Mouse (Mus musculus): ENCODE data around the gene Plekhm3.

Gene Plekhm3

DNA sequence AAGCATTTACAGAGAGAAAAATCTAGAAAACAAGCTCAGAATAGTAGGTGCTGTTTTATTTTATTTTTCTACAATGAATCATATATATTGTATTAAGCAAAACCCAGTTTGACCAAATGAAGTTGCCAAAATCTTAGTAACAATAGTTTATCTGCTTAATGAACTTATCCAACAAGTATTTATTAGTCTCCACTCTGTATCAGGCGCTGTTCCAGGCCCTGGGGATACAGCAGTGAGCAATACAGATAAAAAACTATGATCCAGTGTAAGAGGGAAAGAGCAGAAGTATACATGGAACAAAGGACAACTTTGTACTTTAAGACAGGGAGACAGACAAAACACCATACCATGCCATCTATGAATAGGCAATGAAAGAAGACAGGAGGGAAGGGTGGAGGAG lies 81.5 kb downstream of the Plekhm3 start:
- no peak for DNase-seq

DNA sequence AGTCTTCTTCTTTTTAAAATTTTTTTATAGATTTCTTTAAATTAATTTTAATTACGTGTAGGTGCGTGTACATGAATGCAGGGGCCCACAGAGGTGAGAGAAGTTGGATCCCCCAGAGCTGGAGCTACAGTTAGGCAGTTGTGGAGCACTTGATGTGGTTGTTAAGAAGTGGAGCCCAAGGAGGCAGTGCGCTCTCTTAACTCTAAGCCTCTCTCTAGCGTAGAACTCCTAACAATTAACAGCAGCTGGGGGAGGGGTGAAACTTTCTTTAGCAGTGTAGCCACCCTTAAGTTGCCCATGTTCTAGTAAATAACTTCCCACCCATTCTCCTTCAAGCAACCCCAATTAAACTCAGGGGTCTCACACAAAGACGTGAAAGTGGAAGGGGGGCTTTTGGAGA lies 84.7 kb downstream of the Plekhm3 start:
- no peak for DNase-seq

DNA sequence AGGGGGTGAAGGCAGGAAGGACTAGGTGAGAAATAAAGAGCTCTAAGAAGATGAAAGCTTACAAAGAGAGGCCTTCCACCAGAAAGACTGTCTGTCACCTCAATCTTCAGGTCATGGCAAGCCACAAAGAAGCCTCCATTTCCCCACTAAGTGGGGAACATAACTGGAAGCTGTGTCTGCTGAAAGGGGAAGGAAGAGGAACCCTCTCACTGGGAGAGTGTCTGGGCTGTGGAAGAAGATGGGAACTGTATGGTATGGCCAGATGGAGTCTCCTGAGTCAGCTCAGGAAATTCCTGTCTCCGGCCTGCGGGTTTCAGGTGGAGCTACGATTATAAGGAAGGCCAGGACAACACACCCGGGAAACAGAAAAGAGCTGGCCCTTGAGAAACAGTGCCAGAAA lies 88.9 kb downstream of the Plekhm3 start:
- DNase-seq: peak; percentile 9

DNA sequence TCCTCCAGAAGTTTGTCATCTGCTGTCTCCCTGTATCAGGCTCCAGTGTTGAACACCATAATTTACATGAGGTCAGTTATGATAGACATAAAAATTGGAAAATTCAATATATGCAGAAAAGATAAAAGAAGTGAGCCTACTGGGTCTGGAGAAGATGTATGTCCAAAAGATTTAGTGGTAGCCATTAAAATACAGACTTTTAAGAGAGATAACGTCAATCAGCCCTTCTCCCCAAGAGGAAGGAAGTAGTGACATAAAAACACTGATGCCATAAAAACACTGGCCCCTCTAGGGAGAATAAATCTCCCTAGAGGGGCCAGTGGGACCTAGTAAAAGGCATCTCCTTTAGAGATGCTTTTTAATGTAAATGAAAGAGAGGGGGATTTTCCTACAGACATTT lies 90.5 kb downstream of the Plekhm3 start:
- DNase-seq: no peak

DNA sequence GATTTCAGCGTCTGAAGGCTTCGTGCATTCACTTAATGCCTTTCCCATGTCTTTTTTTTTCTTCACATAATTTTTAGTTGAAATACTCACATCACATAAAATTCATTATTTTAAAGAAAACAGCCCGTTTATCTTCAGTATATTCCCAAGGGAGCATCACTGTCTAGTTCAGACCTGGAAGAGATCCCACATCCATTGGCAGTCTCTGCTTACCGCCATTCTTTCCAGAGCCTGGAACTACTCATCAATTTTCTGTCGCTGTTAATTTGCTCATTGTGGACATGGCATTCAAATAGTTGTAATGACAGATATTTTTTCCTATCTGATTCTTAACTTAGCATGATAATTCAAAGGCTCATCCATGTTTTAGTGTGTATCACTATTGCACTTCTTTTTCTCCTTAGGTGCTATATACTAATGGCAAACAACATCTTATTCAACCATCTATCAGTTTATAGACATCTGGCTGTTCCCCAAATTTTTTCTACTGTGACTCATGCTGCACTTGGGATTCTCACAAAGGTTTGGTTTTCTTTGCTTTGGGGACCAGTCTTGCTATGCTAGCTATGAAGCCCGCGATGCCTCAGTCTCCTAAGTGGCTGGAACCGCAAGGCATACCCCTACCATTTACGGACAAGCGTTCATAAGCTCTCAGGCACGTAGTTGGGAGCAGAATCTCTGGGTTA lies 96.2 kb downstream of the Plekhm3 start:
- no peak for DNase-seq

DNA sequence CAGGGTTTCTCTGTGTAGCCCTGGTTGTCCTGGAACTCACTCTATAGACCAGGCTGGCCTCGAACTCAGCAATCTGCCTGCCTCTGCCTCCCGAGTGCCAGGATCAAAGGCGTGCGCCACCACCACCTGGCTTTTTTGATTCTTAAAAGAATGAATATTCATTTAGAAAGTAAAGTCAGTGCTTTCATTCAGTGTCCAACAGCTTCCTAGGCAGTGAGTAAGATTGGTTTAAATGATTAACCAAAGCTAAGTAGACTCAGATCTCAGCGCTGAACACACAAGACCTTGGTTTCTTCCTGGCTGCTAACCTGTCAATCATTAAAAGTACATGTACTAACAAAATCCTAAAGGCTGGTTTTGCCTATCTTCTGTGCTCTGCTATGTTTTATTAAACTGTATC lies 96.8 kb downstream of the Plekhm3 start:
- no peak for DNase-seq

DNA sequence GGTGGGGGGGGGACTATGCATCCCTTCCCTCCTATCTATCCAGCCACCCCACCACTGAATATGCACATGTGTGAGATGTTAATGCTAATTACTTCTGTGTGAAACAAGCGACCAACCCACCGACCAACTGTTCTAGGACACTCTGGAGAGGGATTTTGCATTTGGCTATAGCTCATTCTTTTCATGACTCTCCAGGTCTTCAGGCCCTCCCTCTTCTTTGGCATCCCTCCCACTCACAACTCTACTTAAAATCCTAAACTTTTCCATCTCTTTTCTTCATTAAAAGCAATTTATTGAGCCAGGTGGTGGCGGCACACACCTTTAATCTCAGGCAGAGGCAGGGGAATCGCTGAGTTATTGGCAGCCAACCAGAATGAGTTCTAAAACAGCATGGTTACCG lies 101.8 kb downstream of the Plekhm3 start:
- no peak for DNase-seq

DNA sequence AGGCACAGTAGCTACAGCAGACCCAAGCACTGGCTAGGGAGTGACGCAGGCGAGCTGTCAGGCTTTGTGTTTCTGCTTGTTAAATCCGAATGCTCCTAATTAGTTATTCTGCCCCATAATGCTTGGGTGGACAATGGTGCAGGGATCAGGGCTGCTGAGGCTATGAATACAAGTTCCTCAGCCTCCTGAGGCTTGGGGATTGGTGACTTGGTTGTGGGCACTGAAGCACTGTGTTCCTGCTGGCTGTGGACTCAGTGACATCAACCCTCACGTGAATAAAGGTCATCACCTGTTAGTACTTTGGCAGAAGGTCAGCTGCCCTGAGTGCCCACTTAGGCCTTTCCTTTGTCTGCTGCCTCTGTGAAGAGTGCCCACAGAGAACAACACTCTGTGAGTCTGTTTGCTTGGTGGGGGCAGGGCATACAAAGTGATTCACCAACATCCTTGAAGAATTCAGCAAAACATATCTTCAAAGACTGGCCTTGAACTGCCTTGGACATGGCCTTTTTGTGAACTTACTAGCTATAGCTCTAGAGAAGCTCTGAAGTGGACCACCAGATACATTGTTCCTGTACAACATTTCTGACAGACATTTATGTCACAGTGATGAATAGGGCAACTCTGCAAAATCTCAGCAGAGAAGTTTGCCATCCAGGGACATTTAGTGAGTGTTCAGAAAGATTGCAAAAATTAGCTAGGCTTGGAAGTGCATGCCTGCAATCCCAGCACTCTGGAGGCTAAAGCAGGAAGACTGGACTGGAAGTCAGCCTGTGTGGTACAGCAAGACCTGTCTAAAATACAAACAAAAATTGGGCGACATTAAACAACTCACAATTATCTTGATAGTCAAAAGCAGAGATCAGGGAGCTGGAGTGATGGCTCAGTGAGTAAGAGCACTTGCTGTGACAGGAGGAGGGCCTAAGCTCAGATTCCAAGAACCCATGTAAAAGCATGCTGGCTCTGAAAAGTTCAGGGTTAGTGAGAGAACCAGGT lies 102.6 kb downstream of the Plekhm3 start:
- no peak for DNase-seq

DNA sequence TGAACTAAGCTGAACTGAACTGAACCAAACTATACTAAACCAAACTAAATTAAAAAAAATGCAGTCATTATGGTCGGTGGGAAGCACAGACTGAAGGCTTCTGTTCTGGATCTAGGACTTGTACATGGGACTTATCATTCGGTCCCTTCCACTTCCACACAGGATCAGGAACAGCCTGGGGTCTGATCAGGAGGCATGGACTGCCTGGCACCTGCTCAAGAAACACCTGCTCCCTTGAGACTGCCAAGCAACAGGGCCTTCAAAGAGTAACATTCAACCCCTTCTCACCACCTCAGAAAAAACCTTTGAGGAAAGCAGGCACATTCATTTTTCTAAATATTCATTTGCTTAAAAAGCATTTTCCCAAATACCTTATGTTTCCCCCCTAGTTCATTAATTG lies 103.4 kb downstream of the Plekhm3 start:
- DNase-seq: no peak

DNA sequence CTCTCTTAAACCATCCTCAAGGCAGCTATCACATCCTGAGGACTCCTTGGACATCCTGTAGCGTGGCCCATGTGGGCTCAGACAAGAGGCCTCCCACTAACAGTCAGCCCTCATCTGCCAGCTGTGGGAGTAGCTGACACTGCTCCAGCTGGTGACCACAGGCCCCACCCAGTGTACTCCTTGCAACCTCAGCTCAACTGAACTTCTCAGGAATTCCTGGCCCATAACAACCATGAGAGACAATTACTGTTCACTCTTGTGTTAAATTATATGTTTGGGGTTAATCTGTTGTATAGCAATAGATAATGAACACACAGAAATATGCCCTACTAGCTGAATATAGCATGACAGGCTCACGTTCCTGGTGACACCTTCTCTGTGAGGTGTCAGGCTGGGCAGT lies 104.4 kb downstream of the Plekhm3 start:
- no peak for DNase-seq

DNA sequence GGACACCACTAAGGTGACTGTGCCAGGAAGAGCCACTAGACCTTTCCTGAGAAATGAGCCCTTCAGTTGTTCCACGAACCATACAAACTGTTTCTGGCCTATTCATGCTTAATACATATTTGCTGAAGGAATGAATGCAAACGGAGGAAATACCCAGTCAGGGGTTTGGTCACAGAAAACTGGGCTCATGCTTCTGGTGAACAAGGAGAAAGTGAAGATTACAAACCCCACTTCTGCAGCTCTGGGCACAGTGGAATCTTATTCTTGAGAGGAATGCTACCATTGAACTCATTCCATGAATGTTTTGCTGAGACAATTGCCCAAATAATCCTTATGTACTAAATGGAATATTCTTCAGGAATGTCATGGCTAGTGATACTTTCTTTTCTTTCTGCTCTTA lies 106.3 kb downstream of the Plekhm3 start:
- no peak for DNase-seq

DNA sequence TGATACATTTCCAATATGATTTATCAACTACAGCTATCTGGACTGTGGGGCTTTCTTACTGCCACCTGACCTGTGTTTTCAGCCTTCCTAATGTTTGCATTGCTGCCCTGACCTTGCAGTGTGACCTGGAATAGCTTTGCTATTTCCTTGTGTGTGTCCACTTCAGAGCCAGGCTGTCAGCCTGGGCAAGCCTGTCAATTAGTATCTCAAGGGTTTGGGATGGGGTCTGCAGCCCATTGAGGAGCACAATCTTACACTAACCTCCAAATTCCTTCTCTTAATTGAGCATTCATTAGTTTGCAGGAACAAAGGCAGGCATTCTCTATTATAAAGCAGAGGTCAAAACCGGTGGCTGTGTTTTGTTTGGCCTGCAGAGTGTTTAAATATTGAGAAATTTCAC lies 107.6 kb downstream of the Plekhm3 start:
- no peak for DNase-seq

DNA sequence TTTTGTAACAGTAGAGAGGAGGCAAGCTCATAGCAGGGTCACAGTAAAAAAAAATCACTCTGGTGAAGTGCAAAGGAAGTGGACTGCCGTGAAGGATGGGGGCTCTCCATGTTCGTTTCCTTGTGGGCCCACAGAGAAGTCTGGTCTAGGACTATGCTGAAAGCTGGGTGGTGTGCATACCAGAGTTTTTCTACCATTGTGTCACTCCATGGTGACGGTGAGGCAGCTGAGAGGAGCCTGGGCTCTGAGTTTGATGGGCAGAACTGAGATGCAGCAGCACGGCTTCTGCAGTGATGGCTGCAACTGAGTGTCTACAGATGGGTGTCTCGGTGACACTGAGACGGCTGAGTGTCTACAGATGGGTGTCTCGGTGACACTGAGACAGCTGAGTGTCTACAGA lies 108.5 kb downstream of the Plekhm3 start:
- DNase-seq: no peak

DNA sequence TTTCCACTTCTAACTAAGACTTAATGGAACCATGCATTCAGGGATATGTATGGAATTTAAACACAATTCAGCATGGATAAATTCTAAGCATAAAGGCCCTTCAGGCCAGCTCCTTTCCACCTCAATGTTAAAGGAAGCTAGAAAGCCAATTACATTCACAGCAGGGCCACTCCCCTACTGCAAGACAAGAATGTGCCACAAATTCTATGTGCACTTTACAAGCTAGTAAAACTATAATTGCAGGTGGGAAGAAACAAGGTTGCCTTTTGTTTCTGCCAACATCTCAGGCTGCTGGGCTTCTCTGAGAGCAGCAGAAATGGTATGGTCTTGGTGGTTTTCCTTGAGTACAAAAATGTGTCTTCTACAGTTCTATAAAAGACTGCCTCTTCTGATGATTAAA lies 109.1 kb downstream of the Plekhm3 start:
- no peak for DNase-seq

DNA sequence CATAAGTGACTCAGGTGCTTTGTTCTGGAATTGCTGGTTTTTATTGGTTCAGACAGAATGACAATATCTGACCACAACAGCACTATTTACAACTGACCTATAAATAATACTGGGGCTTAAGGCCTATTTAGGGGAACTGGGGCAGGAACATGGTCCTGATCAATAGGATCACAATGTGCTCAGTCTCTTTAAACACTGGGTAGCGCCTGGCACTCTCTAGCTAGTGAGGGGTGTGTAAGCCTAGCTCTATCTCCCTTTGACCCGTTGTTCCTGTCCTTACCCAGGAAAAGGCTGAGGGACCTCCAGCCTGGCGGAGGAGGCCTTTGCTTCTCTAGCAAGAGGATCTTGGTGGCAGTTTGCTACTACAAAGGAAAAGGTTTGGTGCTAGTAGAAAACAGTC lies 111.6 kb downstream of the Plekhm3 start:
- DNase-seq: no peak

DNA sequence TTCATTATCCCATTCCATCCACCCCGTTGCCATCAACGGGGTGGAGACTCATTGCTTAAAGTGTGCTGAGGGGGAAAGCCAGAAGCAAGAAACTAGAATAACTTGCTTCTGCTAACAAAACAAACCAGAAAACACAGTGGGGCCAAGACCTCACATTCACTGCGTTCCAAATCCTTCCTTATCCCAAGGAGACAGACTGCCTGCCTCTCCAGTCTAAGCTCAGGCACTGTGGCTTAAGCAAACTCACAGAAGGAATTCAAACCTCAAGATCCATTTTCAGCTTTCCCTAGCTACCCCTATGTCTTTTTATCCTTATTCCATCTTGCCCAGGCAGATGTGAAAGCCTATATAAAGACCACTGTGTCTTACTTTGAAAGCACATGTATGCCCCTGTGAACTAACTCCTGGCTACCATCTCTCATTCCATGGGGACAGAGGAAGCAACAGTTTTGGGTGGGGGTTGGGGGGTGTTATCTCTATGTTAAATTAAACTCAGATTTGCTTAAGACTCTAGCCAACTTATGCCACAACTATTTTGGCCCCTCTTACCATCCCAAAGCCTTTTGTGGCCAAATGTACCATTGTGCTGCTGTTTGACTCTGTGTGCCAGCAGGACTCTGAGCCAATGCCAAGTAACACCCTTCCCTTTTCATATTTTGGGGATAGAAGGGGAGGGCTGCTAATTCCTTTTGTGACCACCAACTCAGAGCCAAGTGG lies 112.6 kb downstream of the Plekhm3 start:
- no peak for DNase-seq

DNA sequence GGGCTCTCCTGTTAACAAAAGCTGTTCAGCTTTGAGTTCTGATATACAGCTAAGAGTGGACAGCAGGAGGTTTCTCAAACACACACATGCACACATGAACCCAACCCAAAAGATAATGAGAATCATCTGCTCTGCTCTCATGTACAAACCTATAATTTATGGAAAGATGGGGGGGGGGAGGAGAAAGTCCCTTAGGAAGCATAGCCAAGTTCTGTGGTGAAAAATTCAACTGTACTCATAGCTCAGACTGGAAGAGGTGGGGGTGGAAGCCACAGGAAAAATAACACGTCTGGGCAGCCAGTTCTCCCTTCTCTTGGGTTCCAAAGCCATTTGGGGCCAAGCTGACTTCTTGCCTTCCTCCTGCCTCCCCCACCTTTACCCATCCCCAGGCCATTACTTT lies 115.7 kb downstream of the Plekhm3 start:
- DNase-seq: no peak

DNA sequence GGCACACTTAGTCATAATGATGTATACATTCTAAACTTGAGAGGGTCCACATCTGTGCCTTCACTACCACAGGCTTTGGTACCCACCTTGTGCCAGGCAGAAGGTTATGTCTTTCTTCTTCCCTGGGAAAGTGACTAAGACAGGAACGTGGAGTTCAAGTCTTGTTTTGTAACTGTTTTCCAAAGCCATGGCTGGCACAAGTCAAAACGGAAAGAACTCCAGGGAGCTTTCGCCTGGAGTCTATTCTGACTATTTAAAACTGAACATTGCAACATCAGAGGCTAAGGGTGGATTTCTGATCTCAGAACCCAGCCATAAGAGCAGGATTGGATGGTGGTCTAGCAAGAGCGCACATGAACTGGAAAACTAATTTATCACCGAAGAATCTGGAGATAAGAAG lies 120.0 kb downstream of the Plekhm3 start:
- no peak for DNase-seq

DNA sequence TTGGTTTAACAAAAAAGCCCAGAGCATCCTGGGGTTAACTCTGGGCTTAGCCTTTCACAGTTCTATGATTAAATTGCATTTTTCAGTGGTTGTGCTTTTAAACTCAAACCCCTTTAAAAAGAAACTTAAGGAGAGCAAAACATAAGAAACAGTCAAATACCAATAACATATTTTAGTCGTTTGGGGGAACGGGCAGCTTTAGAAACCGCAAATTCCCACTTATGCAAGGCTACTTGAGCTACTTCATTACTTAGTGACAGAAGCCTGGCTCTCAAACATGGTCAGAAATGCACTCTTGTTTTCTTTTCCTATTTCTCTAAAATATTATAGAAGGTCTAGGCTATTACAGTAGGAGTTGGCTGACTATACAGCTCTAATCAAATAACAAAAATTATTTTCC lies 120.5 kb downstream of the Plekhm3 start:
- DNase-seq: no peak

DNA sequence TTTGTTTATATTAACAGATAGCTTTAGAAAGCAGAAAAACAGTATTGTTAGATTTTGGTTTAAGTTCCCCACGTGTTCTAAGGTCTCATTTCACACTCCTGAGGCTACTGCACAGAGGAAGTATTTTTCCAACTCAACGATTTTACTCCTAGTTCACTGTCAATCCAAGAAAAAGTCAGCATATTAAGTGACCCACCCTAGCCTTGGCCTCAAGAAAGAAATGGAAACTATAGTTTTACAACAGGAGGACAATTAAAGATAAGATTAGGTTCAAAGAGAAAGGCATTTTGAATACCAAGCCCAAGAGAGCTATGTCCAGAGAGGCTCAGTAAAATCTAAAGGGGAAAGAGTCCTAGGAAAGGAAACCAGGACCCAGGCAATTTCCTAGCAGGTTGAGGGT lies 125.1 kb downstream of the Plekhm3 start:
- no peak for DNase-seq

DNA sequence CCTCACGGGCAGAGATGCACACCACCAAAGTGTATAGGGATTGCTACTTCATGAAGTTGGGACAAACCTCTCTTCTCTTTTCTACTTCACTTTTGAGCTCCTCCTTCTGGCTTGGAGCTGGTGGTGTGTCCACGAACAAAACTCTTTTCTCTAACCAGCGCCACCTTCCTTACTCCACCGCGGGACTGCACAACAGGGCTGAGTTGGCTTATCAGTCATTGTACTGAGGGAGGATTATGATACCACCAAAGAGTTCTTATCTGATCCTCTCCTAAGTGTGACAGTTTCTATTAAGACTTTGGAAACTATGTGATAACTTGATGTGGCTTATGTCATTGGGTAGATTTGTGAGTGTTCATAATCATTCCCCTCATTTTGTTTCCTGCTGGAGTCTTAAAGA lies 129.2 kb downstream of the Plekhm3 start:
- no peak for DNase-seq

DNA sequence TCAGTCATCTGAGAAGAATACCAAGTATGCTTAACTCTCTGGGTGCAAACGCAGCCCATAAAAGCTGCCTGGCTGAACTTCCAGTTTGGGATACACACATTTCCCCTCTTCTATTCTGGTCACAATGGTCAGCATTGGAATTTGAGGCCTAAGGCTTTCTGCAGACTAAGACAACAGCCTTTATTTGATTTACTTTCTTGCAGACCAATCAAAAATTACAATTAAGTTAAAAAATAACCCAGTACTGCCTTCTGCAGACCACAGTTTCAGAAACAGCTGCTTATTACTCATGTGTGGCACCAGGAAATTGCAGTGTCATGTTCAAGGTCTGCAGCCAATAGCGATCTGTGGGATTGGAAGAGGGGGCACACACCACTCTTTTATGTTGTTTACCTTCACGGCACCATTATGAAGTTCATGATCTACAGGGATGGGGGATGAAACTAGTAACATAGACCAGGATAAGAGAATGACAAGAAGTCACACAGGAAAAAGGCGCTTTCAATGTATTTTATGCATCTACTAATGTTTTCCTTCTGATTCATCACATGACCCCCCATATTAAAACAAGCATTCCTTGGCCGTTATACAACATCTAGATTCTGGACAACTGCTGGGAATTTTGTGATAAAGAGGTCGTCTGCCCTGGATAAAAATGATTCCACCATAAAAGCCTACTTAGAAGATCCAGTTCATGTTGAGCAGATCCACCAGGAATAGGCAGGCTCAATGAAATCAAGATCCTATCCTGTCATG lies 130.1 kb downstream of the Plekhm3 start:
- no peak for DNase-seq

DNA sequence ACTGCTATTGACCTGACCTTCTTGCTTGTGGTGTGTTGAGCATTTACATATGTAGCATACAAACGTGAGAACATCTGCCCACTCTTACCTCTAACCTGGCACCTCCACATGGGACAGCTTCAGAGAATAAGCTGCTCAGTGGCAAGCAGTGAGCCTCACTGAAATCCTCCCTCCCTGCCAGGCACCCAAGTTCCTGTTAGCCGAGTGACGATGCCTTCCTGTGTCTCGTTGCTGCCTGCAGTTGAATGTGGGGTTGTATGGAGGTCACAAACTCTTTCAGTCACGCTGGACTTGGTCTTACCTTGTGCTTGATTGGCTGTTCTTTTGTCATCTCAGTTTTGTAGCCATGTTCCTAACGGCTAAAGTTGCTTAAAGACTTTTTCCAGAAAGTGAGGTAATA lies 133.1 kb downstream of the Plekhm3 start:
- no peak for DNase-seq

All from cerebellum, adult 8-10 months (tissue).